Mouse (Mus musculus) midbrain, embryonic 16.5 days (tissue): ENCODE data around the gene Gpm6a. TPM values are rescaled to one million over a fixed set of nuclear protein-coding genes. Genes with fewer than 3 reads are reported as not detected.

Experiments used
- ATAC-seq: fragments of 200-750 bp; cut with Nextera tagmentation; 2 replicates; pipeline ENCODE4 v1.8.0; 2017; ENCODE audit warnings: moderate TSS enrichment
- H3K27ac ChIP-seq: fragments of 300-500 bp; sonication (generic); 2 replicates; pipeline ENCODE4 v1.5.1; 2014; ENCODE audit warnings: mild to moderate bottlenecking, low read length, mixed read lengths
- H3K27me3 ChIP-seq: fragments of 300-500 bp; sonication (generic); 2 replicates; pipeline ENCODE4 v1.6.1; 2014; ENCODE audit warnings: low read depth, low read length, mixed read lengths; ENCODE audit not compliant: control insufficient read depth, insufficient read depth
- H3K36me3 ChIP-seq: fragments of 300-500 bp; sonication (generic); 2 replicates; pipeline ENCODE4 v1.6.1; 2014; ENCODE audit warnings: mild to moderate bottlenecking, low read length, moderate library complexity, mixed read lengths; ENCODE audit not compliant: control insufficient read depth, insufficient read depth
- H3K4me1 ChIP-seq: fragments of 300-500 bp; sonication (generic); 2 replicates; pipeline ENCODE4 v1.6.1; 2014; ENCODE audit warnings: mild to moderate bottlenecking, low read length, mixed read lengths; ENCODE audit not compliant: control insufficient read depth, insufficient read depth
- H3K4me2 ChIP-seq: fragments of 300-500 bp; sonication (generic); 2 replicates; pipeline ENCODE4 v1.6.1; 2014; ENCODE audit warnings: mild to moderate bottlenecking, low read length, mixed read lengths
- H3K4me3 ChIP-seq: fragments of 300-500 bp; sonication (generic); 2 replicates; pipeline ENCODE4 v1.5.1; 2014; ENCODE audit warnings: low read depth, mild to moderate bottlenecking, low read length, moderate library complexity, mixed read lengths
- H3K9ac ChIP-seq: fragments of 300-500 bp; sonication (generic); 2 replicates; pipeline ENCODE4 v1.6.1; 2014; ENCODE audit warnings: low read depth, low read length, mixed read lengths
- H3K9me3 ChIP-seq: fragments of 300-500 bp; sonication (generic); replicated peaks from 2 replicates; pipeline ENCODE4 v1.6.1; 2014; ENCODE audit warnings: mild to moderate bottlenecking, low read length, mixed read lengths; ENCODE audit not compliant: control insufficient read depth, poor library complexity, severe bottlenecking
- WGBS: fragments of 180-500 bp; shearing (Covaris S2); extraction: QIAGEN DNeasy Blood & Tissue Kit; methylation state at CpG from one replicate; pipeline ENCODE4 v1.1.7; 2014; 5-methylcytosine and 5-hydroxymethylcytosine counted together
- polyA plus RNA-seq: library from polyadenylated mRNA; unstranded; fragments of >200 nt; fragmentation: Nextera tagmentation; extraction: Ambion mirVana; gene quantifications from 2 replicates; pipeline ENCODE4 v1.2.1, GENCODE M21; 2015

Gpm6a gene
- 649 and 676 TPM in 2 replicates for polyA plus RNA-seq

DNA sequence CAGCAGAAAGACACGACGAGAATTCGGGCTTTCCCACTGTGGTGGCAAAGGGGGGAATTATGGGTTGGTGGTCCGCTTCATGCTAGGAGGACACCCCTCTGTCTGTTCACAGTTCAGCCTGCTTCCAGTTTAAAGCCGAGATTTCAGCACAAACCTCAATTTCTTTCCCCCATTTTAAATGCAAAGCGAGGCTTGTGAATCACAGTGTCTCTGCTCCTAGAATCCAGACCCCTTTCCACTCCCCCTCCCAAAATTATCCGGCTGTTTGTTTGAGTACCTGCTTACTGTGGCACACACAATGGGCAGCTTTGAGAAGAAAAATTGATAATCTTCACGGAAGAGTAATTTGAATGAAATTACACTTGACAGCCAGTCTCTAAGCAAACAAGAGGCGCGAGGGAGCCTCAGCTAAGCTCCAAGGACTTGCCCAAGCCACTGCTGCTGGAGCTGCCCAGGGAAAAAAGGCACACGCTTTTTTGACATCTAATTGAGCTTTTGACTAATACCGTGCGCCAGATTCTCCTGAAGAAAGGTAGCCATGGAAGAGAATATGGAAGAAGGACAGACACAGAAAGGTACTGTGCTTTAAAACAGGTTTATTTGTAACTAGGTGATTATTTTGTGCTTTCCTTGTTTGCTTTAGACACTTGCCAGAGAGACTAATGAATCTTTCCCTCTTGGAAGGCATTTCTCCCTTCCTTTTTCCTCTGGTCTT is at the start of gene Gpm6a:
Gene Gpm6a (plus strand): TSS at position 103 of the 715 bp plus-strand sequence.
- peak within 1 kb of the TSS; percentile 65 for H3K4me2 ChIP-seq
- H3K27ac ChIP-seq, result peak within 1 kb of the TSS; percentile 99
- H3K36me3 ChIP-seq, result no peaks in the 10 kb centered on the region
- 4% methylated on average over 13 of the region's 13 CpGs for WGBS
- peak within 1 kb of the TSS; percentile 73 for H3K4me3 ChIP-seq
- H3K4me1 ChIP-seq, result peaks cover 13% of the 10 kb centered on the region
- H3K9ac ChIP-seq, result peak within 1 kb of the TSS; percentile 91
- H3K9me3 ChIP-seq, result no peaks in the 10 kb centered on the region
- H3K27me3 ChIP-seq, result no peaks in the 10 kb centered on the region
- peak; percentile 92 for ATAC-seq

DNA sequence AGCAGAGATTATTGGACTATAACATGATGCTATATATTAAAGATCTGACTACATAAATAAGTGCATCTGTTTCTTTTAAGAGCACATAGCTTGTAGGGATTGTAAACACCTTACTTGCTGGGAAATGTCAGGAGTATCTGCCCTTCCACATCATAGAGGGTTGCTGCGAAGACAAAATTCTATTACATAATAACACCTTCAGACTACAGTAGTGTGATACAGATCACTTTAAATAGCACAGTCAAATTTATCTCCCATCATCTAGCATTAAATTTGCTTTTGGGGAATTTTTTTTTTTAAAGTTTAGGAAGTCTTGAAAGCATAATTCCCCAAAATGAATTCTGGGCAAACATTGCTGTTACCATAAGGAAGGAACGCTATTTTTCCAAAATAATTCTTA is 41.8 kb upstream of the Gpm6a start:
- 94% methylated on average over 2 of the region's 2 CpGs for WGBS
- no peak overlapping the region for H3K9ac ChIP-seq
- no peaks in the 10 kb centered on the region for H3K4me1 ChIP-seq
- H3K4me3 ChIP-seq, result no peak overlapping the region
- no peak overlapping the region for H3K4me2 ChIP-seq
- H3K27me3 ChIP-seq, result no peaks in the 10 kb centered on the region
- no peak for ATAC-seq
- no peak overlapping the region for H3K27ac ChIP-seq
- H3K36me3 ChIP-seq, result no peaks in the 10 kb centered on the region
- H3K9me3 ChIP-seq, result no peaks in the 10 kb centered on the region

DNA sequence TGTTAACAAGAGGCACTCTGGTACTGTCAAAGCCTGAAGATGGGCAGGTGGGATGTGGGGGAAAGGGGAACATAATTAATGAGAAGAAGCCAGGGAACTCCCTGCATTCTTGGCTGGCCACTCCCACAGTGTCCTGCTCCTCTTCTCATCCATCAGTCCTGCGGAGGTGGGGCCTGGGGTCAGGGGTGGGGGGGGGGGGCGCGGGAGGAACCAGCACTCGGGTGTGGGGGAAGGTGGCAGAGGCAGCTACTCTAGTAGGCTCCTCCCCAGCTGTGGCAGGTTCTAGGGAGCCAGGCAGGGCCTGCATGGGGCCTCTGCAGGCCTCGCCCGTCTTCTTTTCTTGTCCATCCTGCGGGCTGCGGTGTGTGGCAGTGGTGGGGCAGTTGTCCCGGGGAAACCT is 36.9 kb upstream of the Gpm6a start:
- Histone ChIP-seq H3K4me1 (0 out of 2 replicates have a peak, but pooled peaks cover 9% of the 10 kb centered on the region), H3K4me3 (no peak overlapping the region), H3K9me3 (no peaks in the 10 kb centered on the region), H3K9ac (no peak overlapping the region), H3K4me2 (no peak overlapping the region), H3K27me3 (no peaks in the 10 kb centered on the region), H3K27ac (no peak overlapping the region), H3K36me3 (no peaks in the 10 kb centered on the region)
- ATAC-seq, result no peak
- 74% methylated on average over 9 of the region's 9 CpGs for WGBS

DNA sequence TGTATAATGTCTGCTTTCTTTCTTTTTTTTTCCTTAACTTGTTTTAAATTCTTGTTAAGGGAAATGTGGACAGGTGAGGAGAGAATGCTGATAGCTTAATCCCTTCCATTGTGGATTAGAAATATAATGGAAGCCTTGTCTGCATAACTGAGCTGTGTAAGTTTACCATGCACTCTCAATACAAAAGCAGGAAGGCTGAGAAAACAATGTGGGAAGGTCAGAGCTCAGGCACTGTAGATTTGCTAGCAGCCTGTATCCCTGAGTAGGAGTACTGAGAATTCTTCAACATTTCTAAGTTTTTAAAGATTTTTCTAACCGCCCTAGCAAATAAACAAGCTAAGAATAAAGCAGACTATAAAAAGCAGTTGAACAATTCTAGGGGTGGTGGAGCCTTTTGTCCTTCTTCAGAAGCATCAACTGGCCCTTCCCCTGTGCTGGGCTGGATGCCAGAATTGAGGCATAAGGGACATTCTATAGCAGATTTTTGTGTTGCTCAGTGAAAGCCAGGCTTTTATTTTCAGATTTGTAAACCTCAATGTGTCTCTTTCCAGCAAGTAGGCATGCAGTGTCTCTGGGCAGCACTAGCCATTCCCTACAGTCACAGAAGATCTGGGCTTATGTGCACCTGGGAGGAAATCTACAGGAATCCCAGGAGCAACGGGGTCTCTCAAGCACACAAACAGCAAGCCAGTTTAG is 32.3 kb upstream of the Gpm6a start:
- H3K27ac ChIP-seq, result peak overlapping the region; percentile 57; the same call in 1 of the 2 replicates
- 31% methylated on average over 2 of the region's 2 CpGs for WGBS
- no peaks in the 10 kb centered on the region for H3K9me3 ChIP-seq
- no peak overlapping the region for H3K4me3 ChIP-seq
- no peak overlapping the region for H3K9ac ChIP-seq
- peak; percentile 36; the same call in 1 of the 2 replicates for ATAC-seq
- H3K27me3 ChIP-seq, result no peaks in the 10 kb centered on the region
- 0 out of 2 replicates have a peak, but pooled peaks cover 9% of the 10 kb centered on the region for H3K4me1 ChIP-seq
- H3K4me2 ChIP-seq, result no peak overlapping the region
- H3K36me3 ChIP-seq, result no peaks in the 10 kb centered on the region

DNA sequence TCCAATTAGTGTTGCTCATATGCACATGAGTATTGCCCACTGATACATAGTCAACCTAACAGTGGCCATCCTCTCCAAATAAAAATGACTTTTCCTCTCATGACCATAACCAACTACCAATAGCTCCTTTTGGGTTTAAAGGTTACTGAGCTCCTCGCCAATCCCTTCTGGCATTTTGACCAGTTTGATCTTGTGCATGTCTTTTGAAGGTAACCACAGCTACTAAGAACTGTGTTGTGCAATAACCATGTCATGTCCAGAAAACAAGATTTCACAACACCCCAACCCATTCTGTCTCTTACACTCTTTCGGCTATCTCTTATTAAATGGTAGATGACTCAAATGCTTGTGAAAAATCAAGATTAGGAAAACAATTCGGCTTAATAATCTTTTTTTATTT is 29.7 kb upstream of the Gpm6a start:
- WGBS, result 90% methylated on average over 3 of the region's 3 CpGs

DNA sequence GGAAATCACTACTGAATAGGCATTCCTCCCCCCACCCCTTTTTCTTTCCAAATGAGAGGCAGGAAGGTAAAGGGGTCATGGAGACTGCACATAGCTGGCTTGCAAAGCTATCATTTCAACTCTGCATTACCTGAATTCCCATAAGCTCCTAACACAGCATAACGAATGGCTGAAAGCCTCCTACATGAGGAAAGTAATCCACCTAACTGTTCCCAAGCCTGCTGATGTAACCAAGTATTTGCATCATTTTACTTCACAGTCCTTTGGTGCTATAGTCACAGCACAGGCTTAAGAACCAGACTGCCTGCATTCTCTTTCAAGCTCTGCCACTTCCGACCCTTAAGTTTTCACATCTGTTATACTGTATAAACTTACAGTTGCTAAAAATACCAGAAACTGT is 22.3 kb upstream of the Gpm6a start:
- H3K36me3 ChIP-seq, result no peaks in the 10 kb centered on the region
- H3K27ac ChIP-seq, result no peak overlapping the region
- no peak for ATAC-seq
- H3K4me1 ChIP-seq, result no peaks in the 10 kb centered on the region
- H3K27me3 ChIP-seq, result no peaks in the 10 kb centered on the region
- no peak overlapping the region for H3K9ac ChIP-seq
- WGBS, result 62% methylated on average over 2 of the region's 2 CpGs
- H3K4me3 ChIP-seq, result no peak overlapping the region
- no peak overlapping the region for H3K4me2 ChIP-seq
- no peaks in the 10 kb centered on the region for H3K9me3 ChIP-seq

More for the DNA sequence above, 29.7 kb upstream of the Gpm6a start:
- no peaks in the 10 kb centered on the region for H3K36me3 ChIP-seq
- no peaks in the 10 kb centered on the region for H3K9me3 ChIP-seq
- no peak overlapping the region for H3K4me3 ChIP-seq
- H3K27me3 ChIP-seq, result no peaks in the 10 kb centered on the region
- no peak overlapping the region for H3K9ac ChIP-seq
- 0 out of 2 replicates have a peak, but pooled peaks cover 9% of the 10 kb centered on the region for H3K4me1 ChIP-seq
- no peak overlapping the region for H3K27ac ChIP-seq
- no peak for ATAC-seq
- H3K4me2 ChIP-seq, result no peak overlapping the region

DNA sequence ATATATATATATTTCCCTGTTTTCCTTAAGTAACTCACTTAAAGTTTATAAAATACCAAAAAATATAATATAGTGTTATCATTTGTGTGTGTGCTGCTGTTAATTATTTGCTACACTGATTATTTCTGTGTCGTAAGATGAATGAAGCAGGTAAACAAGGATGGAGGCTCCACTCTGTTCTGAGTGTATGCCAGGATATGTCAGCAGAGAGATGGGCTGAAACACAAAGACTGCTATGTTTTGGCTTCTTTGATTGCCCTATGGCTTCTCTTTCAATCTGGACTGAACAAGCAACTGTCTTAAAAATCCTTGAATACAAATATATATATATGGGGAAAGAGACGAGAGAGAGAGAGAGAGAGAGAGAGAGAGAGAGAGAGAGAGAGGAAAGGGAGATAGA is 1.3 kb upstream of the Gpm6a start:
- Histone ChIP-seq H3K36me3 (no peaks in the 10 kb centered on the region), H3K9ac (peak overlapping the region; percentile 36; the same call in 1 of the 2 replicates), H3K27ac (peak overlapping the region; percentile 99), H3K4me2 (peak overlapping the region; percentile 65), H3K27me3 (no peaks in the 10 kb centered on the region), H3K4me3 (peak overlapping the region; percentile 20; the same call in 1 of the 2 replicates), H3K9me3 (no peaks in the 10 kb centered on the region), H3K4me1 (peaks cover 3% of the 10 kb centered on the region)
- 30% methylated on average over 2 of the region's 2 CpGs for WGBS
- no peak for ATAC-seq

DNA sequence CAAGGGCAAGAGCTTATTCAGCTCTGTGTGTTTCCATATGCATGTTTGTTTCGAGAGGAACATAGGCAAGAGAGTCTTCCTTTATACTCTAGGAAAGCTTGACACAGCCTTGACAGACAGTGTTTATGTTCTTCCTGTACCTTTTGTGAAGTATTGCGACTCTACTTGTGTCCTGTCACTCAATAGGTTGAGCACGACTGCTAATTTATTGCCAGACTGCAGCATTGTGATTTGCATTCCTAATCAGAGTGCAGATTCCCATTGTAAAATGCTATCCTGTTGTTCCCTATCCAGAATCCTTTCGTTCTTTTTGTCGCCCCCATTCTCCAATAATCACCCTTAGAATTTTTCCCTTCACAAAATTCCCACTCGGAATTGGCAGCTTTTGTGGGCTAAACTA is 613 bp upstream of the Gpm6a start:
- H3K4me2 ChIP-seq, result peak overlapping the region; percentile 65
- no peaks in the 10 kb centered on the region for H3K36me3 ChIP-seq
- WGBS, result 4% methylated on average over 6 of the region's 6 CpGs
- H3K9ac ChIP-seq, result peak overlapping the region; percentile 91
- H3K9me3 ChIP-seq, result no peaks in the 10 kb centered on the region
- peaks cover 5% of the 10 kb centered on the region for H3K4me1 ChIP-seq
- H3K27me3 ChIP-seq, result no peaks in the 10 kb centered on the region
- ATAC-seq, result peak; percentile 50
- H3K27ac ChIP-seq, result peak overlapping the region; percentile 99
- peak overlapping the region; percentile 73 for H3K4me3 ChIP-seq

DNA sequence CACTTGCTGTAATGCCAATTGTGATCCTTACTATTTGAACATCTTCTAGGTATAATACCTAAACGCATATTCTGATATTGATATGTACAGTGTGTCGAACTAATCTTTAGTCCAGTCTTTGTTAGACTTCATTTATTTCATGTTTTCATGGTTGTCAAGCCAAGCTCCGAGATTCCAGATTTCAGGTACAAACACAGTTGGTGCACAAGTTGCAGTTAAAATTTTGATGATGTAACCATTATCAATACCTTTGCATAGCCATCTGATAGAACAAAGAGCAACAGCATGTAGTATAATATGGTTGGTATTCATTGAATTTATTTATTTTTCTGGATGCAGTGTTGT is 785 bp downstream of the Gpm6a start:
- Histone ChIP-seq H3K4me2 (peak overlapping the region; percentile 65), H3K9me3 (no peaks in the 10 kb centered on the region), H3K4me1 (peaks cover 16% of the 10 kb centered on the region), H3K9ac (peak overlapping the region; percentile 91), H3K4me3 (peak overlapping the region; percentile 73), H3K36me3 (no peaks in the 10 kb centered on the region), H3K27me3 (no peaks in the 10 kb centered on the region), H3K27ac (peak overlapping the region; percentile 99)
- ATAC-seq, result no peak
- 26% methylated on average over 3 of the region's 3 CpGs for WGBS
